Mouse (Mus musculus) granulocyte monocyte progenitor cell, adult 5-6 weeks (primary cell): ENCODE measurements around the gene Krt222. TPM values are rescaled to one million over a fixed set of nuclear protein-coding genes. Genes with fewer than 3 reads are reported as not detected.
A peak's percentile ranks its signal among the peaks of the same experiment; 100 is the strongest.

Experiments
- ATAC-seq: replicated peaks from 2 replicates; pipeline ENCODE4 v1.8.0; 2016; ENCODE audit warnings: mild to moderate bottlenecking, moderate TSS enrichment, inconsistent platforms; ENCODE audit not compliant: poor library complexity, severe bottlenecking
- total RNA-seq, 2 experiments: library from RNA; stranded (forward) in 1 of 2; stranded (reverse) in 1 of 2; fragments of 200-712, 200-1000 nt in 1 of 2; fragments of >200 nt in 1 of 2; fragmentation: Nextera tagmentation in 1 of 2; gene quantifications; 2 replicates each; pipeline ENCODE4 v1.2.3; 2014 to 2017

The Krt222 gene
- total RNA-seq, 2 experiments from 2014 or later: not detected

DNA sequence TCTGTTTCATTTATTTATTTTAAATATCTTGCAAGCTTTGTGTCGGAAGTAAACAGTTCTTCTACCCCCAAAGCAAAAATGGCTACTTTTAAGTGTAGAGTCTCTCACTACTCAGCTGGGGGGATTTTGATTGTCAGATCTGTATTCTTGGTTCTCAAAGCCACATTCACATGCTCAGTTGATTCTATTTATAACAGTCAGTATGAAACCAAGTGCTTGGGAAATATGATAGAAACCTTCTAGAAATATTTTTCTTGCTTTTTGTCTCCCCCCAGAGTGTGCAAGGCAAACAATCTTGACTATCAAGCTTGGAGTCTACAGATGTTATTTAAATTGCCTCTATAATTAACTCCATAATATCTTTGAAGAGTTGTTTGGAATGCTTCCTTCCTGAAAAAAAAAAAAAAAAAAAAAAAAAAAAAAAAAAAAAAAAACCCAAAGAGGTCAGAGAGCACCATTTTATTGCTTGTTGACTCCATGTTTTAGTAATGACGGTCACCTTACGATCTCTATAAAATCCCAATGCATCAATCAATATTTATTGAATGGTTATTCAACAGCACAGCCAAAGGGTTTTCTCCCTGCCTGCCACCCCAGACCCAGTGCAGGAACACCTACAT, 575 bp downstream of the Krt222 start:
- ATAC-seq: no peak

- ATAC-seq: no peak
Observed at GRCm38 (mm10) chr11:99242056-99242455, 1.8 kb downstream of the Krt222 start.

DNA sequence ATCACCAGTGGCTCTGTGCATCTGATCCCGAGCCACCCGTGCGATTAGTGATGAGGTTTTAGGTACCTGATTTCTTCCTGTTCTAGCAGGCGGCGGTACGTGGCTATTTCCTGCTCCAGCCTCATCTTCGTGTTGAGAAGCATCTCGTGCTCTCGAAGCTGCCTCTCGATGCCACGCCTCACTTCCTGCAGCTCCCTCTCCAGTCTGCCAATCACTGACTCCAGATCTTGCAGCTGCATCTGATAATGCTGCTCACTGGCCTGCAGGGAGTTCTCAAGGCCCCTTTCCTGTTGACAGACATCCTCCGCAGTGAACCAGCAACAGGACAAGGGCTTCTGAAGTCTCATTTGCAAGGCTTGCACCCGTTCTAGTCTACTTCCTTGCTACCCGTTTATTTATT, 5.4 kb downstream of the Krt222 start:
- ATAC-seq: peak; percentile 62

DNA sequence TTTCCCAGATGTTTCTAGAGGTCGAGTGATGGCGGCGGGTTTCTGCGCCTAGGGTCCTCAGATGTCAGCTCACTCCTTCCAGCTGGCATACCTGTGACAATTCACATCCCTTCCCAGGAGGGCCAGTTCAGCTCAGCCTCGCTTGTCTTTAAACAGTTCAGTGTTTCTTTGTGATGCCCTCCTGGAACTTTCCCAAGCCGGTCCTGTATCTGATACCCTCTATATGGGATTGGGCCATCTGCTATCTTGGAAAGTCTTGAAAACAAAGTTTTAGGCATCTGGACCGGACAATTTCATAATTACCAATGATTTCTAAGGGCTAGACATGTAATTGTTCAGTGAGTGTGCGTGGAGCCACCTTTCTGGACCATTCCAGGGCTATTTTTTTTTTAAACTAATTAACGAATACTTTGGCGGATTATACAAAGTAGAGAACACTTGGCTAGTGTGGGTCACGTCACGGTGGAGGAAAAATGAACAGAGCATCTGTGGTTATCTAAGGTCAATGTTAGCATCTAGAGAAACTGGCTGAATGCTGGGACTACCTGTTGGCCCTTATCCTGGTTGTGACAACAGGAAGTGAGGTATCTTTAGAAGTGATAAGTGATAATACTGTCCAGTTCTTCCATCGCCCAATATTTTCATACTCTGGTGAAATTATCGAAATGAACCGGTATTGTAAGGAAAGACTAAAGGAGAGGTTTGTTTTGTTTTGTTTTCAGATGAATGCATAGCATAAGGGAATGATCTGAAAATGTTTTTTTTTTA, 12.7 kb downstream of the Krt222 start:
- no peak for ATAC-seq

GRCm38 (mm10) chr11:99230261-99231048, 13.4 kb downstream of the Krt222 start, which contains the start of gene Smarce1:
Smarce1 (minus strand) TSS chr11:99231017.
- ATAC-seq: peak; percentile 82

- no peak for ATAC-seq
Observed at GRCm38 (mm10) chr11:99229641-99230260, 14.1 kb downstream of the Krt222 start.

DNA sequence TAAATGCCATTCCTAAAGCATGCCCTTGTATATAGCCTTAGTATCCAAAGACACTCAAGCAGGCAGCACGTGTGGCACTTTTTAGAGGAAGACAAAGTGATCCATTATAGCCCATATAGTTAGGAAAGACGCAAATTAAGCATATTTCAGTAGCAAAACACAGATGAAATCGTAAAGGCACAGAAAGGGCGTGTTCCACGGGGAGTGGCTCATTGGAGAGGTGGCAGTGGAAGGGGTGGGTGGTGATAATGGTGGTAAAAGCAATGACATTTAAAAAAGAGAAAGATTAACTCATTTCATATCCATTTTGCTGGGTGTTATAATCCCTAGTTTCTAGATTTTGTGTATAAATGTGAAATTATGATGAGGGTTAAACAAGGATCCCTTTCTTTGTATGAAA, 17.6 kb downstream of the Krt222 start:
- no peak for ATAC-seq

GRCm38 (mm10) chr11:99223310-99223709, 20.6 kb downstream of the Krt222 start:
- no peak for ATAC-seq

DNA sequence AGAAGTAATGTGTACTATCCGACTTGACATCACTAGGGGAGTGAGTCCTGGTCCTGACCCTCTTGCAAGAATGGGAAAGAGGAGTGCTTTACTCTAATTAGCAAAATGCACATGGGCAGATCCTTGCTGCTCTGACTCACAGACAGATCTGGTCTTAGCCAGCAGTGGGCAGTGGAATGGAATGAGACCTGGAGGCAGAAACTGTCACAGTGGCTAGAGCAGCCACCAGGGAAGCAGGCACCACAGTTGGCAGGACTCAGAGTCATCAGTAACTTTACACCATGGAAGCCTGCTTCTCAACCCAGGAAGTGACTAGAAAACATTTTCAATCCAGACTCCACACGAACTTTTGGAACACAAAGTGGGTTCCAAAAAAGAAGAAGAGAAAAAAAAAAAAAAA, 22.1 kb downstream of the Krt222 start:
- ATAC-seq: no peak

DNA sequence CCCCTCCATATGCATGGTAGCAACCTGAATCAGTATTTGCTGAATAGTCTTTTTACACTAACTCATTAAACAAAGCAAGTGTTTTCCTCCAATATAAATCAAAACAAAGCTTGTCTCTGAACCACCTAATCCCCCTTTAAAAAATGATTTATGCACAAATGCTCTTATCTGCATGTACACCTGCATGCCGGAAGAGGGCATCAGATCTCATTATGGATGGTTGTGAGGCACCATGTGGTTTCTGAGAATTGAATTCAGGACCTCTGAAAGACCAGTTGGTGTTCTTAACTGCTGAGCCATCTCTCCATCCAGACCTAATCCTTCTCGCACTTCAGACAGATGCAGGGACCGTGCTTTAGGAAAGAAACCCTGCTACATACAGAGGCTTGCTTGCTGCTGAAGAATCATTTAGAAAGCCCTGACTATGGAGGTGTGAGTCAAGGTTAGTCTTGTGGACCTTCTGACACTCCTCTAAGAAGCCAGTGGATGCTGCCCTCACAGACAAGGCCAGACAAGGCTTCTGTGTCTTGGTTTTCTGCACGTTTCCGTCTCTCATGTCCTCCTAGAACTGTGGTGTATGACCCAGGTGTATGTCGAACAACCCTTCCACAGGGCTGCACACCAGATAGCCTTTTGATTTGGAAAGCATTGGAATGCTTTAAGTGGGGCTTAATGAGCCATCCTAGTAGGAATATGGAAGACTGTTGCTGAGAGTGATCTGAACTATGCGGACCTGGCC, 26.5 kb downstream of the Krt222 start:
- no peak for ATAC-seq

- no peak for ATAC-seq
Observed at GRCm38 (mm10) chr11:99216181-99216580, 27.7 kb downstream of the Krt222 start.

DNA sequence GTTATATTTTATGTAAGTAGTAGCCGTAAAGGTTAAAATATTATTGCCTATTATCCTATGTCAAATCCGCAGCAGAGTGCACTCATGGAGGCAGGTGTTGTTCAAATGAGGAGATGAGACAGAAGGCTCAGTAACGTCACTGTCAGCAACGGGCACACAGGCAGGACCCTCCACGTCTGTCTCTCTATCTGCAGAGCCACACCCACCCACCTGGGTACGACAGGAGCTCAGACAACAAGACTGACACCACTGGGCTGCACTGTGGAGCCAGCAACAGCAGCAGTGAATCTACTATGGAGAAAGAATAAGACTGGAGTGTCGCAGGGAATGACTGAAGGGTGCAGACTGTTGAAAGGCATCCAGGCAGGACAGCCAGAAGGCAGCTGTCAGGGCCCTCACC, 31.2 kb downstream of the Krt222 start:
- ATAC-seq: no peak

DNA sequence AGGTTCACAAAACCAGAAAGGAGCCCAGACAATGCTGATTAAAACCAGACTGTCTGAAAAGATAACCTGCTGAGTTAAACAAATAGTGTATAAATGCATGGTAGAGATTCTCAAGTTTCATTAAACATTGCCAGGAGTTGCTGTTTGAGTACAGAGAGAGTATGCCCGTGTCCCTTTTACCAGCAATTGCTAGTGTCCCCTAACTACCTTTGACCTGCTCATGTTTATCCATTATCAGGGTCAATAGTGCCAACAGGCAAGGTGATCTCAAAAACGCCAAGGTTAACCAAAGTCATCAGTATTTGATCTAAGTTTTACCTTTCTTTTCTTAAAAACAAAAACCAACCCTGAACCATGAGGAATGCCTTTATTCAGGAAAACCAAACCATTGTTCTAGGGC, 31.9 kb downstream of the Krt222 start:
- no peak for ATAC-seq

GRCm38 (mm10) chr11:99208105-99208669, 35.7 kb downstream of the Krt222 start:
- no peak for ATAC-seq

- no peak for ATAC-seq
Observed at GRCm38 (mm10) chr11:99207449-99207848, 36.4 kb downstream of the Krt222 start.

- peak; percentile 58 for ATAC-seq
Observed at GRCm38 (mm10) chr11:99206954-99207353, 36.9 kb downstream of the Krt222 start.

GRCm38 (mm10) chr11:99189154-99189582, 54.7 kb downstream of the Krt222 start:
- peak; percentile 80 for ATAC-seq

- ATAC-seq: no peak
Observed at GRCm38 (mm10) chr11:99187348-99187747, 56.5 kb downstream of the Krt222 start.

GRCm38 (mm10) chr11:99186836-99187235, 57.0 kb downstream of the Krt222 start:
- ATAC-seq: peak; percentile 40; the same call in 1 of the 2 replicates
